ENCODE assay signal across 28 mouse cellular contexts in genomic region chr12:32824586-32824985, GRCm38 (mm10). TPM values are rescaled to one million over a fixed set of nuclear protein-coding genes. Genes with fewer than 3 reads are reported as not detected.
DNase-seq lines count a peak whose midpoint lies in the region; ATAC-seq and TF ChIP-seq lines count a peak whose summit lies in the region.
"Had no signal": no experiment of that assay in that cellular context is flagged by ENCODE, and none has a peak within 500 bp of the region (broad histone marks: within the 10 kb centered on the region; RNA-seq: fewer than 3 reads in every experiment).

No protein-coding gene starts in this region.

- H3K4me1 ChIP-seq in kidney, embryonic 16.5 days (ENCODE audit: insufficient read depth, low read length), result peaks cover 7% of the 10 kb centered on the region; the same call in 1 of the 2 replicates
- H3K4me1 ChIP-seq in ES-Bruce4 (ENCODE audit: control insufficient read depth, insufficient read depth, low read length) (peaks cover 1% of the 10 kb centered on the region), ES-E14 (ENCODE audit: control insufficient read depth in 2 of 2, insufficient read depth in 2 of 2, low read length in 2 of 2, poor library complexity in 1 of 2) (peaks cover 11 to 13% of the 10 kb centered on the region in 2 experiments; a peak in 3 of 4 replicates)
- 0 out of 2 replicates have a peak, but pooled peaks cover 3% of the 10 kb centered on the region for H3K4me1 ChIP-seq in limb, embryonic 10.5 days

- no peak for ATAC-seq in kidney, embryonic 16.5 days (ENCODE audit: low FRiP score, low TSS enrichment)
- ATAC-seq: activated CD4-positive, CD25-positive, alpha-beta regulatory T cell, adult 4 months; CD4-positive, CD25-positive, alpha-beta regulatory T cell, adult 4 months; forebrain, embryonic 13.5 days; forebrain, embryonic 16.5 days; intestine, postnatal 0 days had no signal

- H3K4me3 ChIP-seq in kidney, embryonic 16.5 days (ENCODE audit: low read length), result no peak overlapping the region
- H3K4me3 ChIP-seq in ES-Bruce4 (ENCODE audit: low read depth, low read length), result peak overlapping the region; percentile 48
- H3K4me3 ChIP-seq in ES-E14 (ENCODE audit: insufficient read depth in 1 of 2, low read depth in 1 of 2, low read length in 2 of 2, poor library complexity in 1 of 2, severe bottlenecking in 1 of 2), result peak overlapping the region; percentile 4 to 34; a peak in 2 of 4 replicates
- H3K4me3 ChIP-seq in limb, embryonic 10.5 days, result no peak overlapping the region
- H3K4me3 ChIP-seq: forebrain, embryonic 10.5 days; forebrain, embryonic 13.5 days; heart, embryonic 10.5 days; heart, embryonic 13.5 days; hindbrain, embryonic 12.5 days; hindbrain, embryonic 15.5 days had no signal

- TF ChIP-seq POLR2A in ES-Bruce4 (IDR thresholded peaks at IDR 0.05; ENCODE audit: insufficient read depth, low read length), result no peak

- DNase-seq in kidney, adult 9 months, result peak; percentile 17
- peak; percentile 71 for DNase-seq in ES-E14 (ENCODE audit: low read depth, low spot score)
- DNase-seq in ZHBTc4 (ENCODE audit: low read depth, low spot score), result peak; percentile 93
- no peak for DNase-seq in heart, adult 9 months (ENCODE audit: low spot score in 2 of 2)
- DNase-seq in limb, embryonic 10.5 days (ENCODE audit: low spot score), result no peak
- DNase-seq in adrenal gland, adult 8-10 months, result no peak
- DNase-seq: adrenal gland, postnatal 14 days; cerebellum, adult 11 months; cerebellum, adult 2 months; cerebellum, postnatal 10 days; cerebellum, postnatal 36 days; embryo, embryonic 11 days; gastrocnemius, postnatal 14 days; heart, adult 18-20 months; heart, postnatal 14 days; heart, postnatal 4 days had no signal

- TF ChIP-seq EP300 in ES-Bruce4 (IDR thresholded peaks at IDR 0.05; ENCODE audit: insufficient read depth, low read depth, low read length), result 0 out of 2 replicates have a peak, but pooled peaks have one; percentile 17

- WGBS in kidney, embryonic 16.5 days, result 85% methylated on average over 6 of the region's 6 CpGs
- 89% methylated on average over 6 of the region's 6 CpGs for WGBS in limb, embryonic 10.5 days

- no peaks in the 10 kb centered on the region for H3K27me3 ChIP-seq in kidney, embryonic 16.5 days (ENCODE audit: insufficient read depth, low read length)
- no peaks in the 10 kb centered on the region for H3K27me3 ChIP-seq in ES-Bruce4 (ENCODE audit: control insufficient read depth, insufficient read depth, low read length, poor library complexity, severe bottlenecking)
- no peaks in the 10 kb centered on the region for H3K27me3 ChIP-seq in limb, embryonic 10.5 days (ENCODE audit: low read depth, poor library complexity, severe bottlenecking)
- H3K27me3 ChIP-seq: forebrain, embryonic 13.5 days; heart, embryonic 13.5 days; hindbrain, embryonic 12.5 days; hindbrain, embryonic 15.5 days had no signal

- H3K36me3 ChIP-seq in kidney, embryonic 16.5 days (ENCODE audit: insufficient read depth, low read length), result peaks cover 16% of the 10 kb centered on the region; the same call in 1 of the 2 replicates
- H3K36me3 ChIP-seq in ES-Bruce4 (ENCODE audit: control insufficient read depth, insufficient read depth, low read length, poor library complexity, severe bottlenecking) (peaks cover 27% of the 10 kb centered on the region), ES-E14 (ENCODE audit: control insufficient read depth, insufficient read depth, low read length, poor library complexity, severe bottlenecking) (peaks cover 9% of the 10 kb centered on the region; the same call in 1 of the 2 replicates)
- H3K36me3 ChIP-seq in limb, embryonic 10.5 days, result peaks cover 25% of the 10 kb centered on the region
- H3K36me3 ChIP-seq: hindbrain, embryonic 15.5 days had no signal

- no peak overlapping the region for H3K9ac ChIP-seq in kidney, embryonic 16.5 days (replicated peaks; ENCODE audit: low read length)
- H3K9ac ChIP-seq in ES-Bruce4 (ENCODE audit: low read depth, poor library complexity, severe bottlenecking), result no peak overlapping the region
- H3K9ac ChIP-seq in ES-E14 (ENCODE audit: insufficient read depth, low read depth, low read length, poor library complexity, severe bottlenecking), result no peak overlapping the region
- H3K9ac ChIP-seq: forebrain, embryonic 13.5 days; heart, embryonic 13.5 days; hindbrain, embryonic 12.5 days; hindbrain, embryonic 15.5 days had no signal

- no peak for TF ChIP-seq CTCF in ES-Bruce4 (IDR thresholded peaks at IDR 0.05; ENCODE audit: low read depth, low read length)

- no peak overlapping the region for H3K4me2 ChIP-seq in kidney, embryonic 16.5 days (replicated peaks; ENCODE audit: low read depth, low read length)
- H3K4me2 ChIP-seq: forebrain, embryonic 13.5 days; heart, embryonic 13.5 days; hindbrain, embryonic 12.5 days; hindbrain, embryonic 15.5 days had no signal

- H3K27ac ChIP-seq in kidney, embryonic 16.5 days (ENCODE audit: low read length), result no peak overlapping the region
- H3K27ac ChIP-seq in ES-Bruce4 (ENCODE audit: insufficient read depth, low read length) (peak overlapping the region; percentile 85), ES-E14 (ENCODE audit: insufficient read depth, low read depth, low read length, poor library complexity, severe bottlenecking) (peak overlapping the region; percentile 79)
- H3K27ac ChIP-seq in limb, embryonic 10.5 days, result no peak overlapping the region
- H3K27ac ChIP-seq: forebrain, embryonic 10.5 days; forebrain, embryonic 13.5 days; heart, embryonic 10.5 days; heart, embryonic 13.5 days; hindbrain, embryonic 12.5 days; hindbrain, embryonic 15.5 days had no signal

- in situ Hi-C loops in ES-E14 (cut with MboI; ENCODE audit: low sequenced_read_pairs in 2 of 2, unreplicated experiment in 2 of 2), result no loop called here

- no peaks in the 10 kb centered on the region for H3K9me3 ChIP-seq in kidney, embryonic 16.5 days (ENCODE audit: low read length)
- H3K9me3 ChIP-seq in ES-Bruce4 (replicated peaks; ENCODE audit: control insufficient read depth, insufficient read depth, low read length, poor library complexity, severe bottlenecking), result no peaks in the 10 kb centered on the region
- no peaks in the 10 kb centered on the region for H3K9me3 ChIP-seq in ES-E14 (ENCODE audit: control insufficient read depth, insufficient read depth, low read depth, low read length)
- H3K9me3 ChIP-seq in limb, embryonic 10.5 days (replicated peaks), result no peaks in the 10 kb centered on the region
- H3K9me3 ChIP-seq: forebrain, embryonic 10.5 days; forebrain, embryonic 13.5 days; heart, embryonic 10.5 days; heart, embryonic 13.5 days; hindbrain, embryonic 12.5 days; hindbrain, embryonic 15.5 days had no signal

TF ChIP-seq in ES-E14, 5 proteins besides CTCF, POLR2A, EP300 and RAD21:
- 0 out of 2 replicates have a peak, but pooled peaks have one; percentile 20 for TF ChIP-seq CHD2 (IDR thresholded peaks at IDR 0.05; ENCODE audit: low read depth, low read length)
- no peak for TF ChIP-seq ZC3H11A (IDR thresholded peaks at IDR 0.05; ENCODE audit: borderline replicate concordance, low read depth, low read length)
- no peak for TF ChIP-seq ZNF384 (IDR thresholded peaks at IDR 0.05; ENCODE audit: low read depth, low read length)
- TF ChIP-seq MAFK (IDR thresholded peaks at IDR 0.05; ENCODE audit: insufficient read depth, low read depth, low read length), result 0 out of 2 replicates have a peak, but pooled peaks have one; percentile 38
- peak; percentile 32; the same call in 1 of the 2 replicates for TF ChIP-seq HCFC1 (IDR thresholded peaks at IDR 0.05; ENCODE audit: borderline replicate concordance, insufficient read depth, low read length)
TF ChIP-seq in ES-E14: peak in this region for 3.

RNA-seq across cellular contexts. Expression of gene Nampt, which starts 5.2 kb away (rescaled TPM):
- polyA plus RNA-seq in kidney, embryonic 16.5 days (2015; fragmentation: Nextera tagmentation; extraction: Ambion mirVana), result 27.4 and 28.6 TPM in 2 replicates
- polyA plus RNA-seq in ES-Bruce4 (2011; ENCODE audit: insufficient read depth, insufficient read length, low read depth, missing spikeins), result 143 and 147 TPM in 2 replicates
- 48.9 and 52.4 TPM in 2 replicates for total RNA-seq in ES-E14 (2012; rRNA removed)
- 32.3 and 37.6 TPM in 2 replicates for polyA plus RNA-seq in limb, embryonic 10.5 days (2016; fragmentation: Nextera tagmentation; extraction: Ambion mirVana)
- total RNA-seq in adrenal gland, adult 8-10 months (2022), result 100 to 1,000 TPM in 1 of 4 experiments, 10 to 100 TPM in 3; 43.5 to 135 (median 71.2) TPM

Comparison
In these comparisons a context has a peak if more than half of its experiments do, and no peak if none do; other contexts are left out.
1. DNase-seq: peak in kidney, adult 9 months (single experiment), ES-E14 (single experiment) and ZHBTc4 (single experiment); none in heart, adult 9 months (0 of 2), limb, embryonic 10.5 days (single experiment) and adrenal gland, adult 8-10 months (single experiment).
2. H3K27ac ChIP-seq: peak in ES-Bruce4 (single experiment) and ES-E14 (single experiment); none in kidney, embryonic 16.5 days (single experiment) and limb, embryonic 10.5 days (single experiment).
3. H3K4me3 ChIP-seq: peak in ES-Bruce4 (single experiment) and ES-E14 (2 of 2); none in kidney, embryonic 16.5 days (single experiment) and limb, embryonic 10.5 days (single experiment).